Mouse (Mus musculus): ENCODE data around the gene Pdpk1.
A peak's percentile ranks its signal among the peaks of the same experiment; 100 is the strongest.
"Not testable (repeated sequence)": the region's sequence is repeated elsewhere in the genome, so short reads cannot be mapped to it uniquely, and the experiment has no call there.

The Pdpk1 gene

GRCm38 (mm10) chr17:24163176-24163962 lies 12.6 kb upstream of the Pdpk1 start, which contains the start of gene Amdhd2:
Gene Amdhd2, minus strand, starts transcription at chr17:24163766.
- peak; percentile 91 to 93 for DNase-seq (ENCODE audit: low spot score in 2 of 2)

DNA sequence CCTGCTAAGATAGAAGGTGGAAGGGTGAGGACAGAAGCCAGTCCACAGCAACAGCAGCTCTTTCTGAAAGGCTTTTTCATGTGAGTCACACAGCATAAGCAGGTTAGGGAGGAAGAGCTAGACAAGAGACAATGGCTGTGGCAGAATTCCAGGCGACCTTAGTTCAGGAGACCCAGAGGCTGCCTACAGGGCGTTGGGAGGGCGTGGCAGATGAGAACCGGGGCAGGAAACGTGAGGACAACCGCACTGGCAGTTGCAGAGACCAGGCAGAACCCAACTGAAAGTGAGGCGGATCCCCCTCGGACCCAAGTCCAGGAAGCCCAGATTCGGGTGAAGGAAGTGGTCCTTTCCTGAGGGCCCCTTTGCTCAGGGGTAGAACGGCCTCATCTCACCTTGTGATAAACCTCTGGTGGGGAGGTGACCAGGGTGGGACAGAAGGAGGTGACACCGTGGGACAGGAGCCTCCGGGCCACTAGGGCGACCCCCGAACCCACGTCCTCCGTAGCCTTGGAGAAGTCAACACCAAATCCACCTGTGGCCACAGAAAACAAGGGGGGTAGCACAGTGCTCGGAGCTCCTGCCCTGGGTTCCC lies 12.0 kb upstream of the Pdpk1 start:
- DNase-seq (ENCODE audit: low spot score in 2 of 2) = peak; percentile 16 to 35

- no peak for DNase-seq (ENCODE audit: low spot score in 2 of 2)
Measured at GRCm38 (mm10) chr17:24161466-24161865, 10.7 kb upstream of the Pdpk1 start.

DNA sequence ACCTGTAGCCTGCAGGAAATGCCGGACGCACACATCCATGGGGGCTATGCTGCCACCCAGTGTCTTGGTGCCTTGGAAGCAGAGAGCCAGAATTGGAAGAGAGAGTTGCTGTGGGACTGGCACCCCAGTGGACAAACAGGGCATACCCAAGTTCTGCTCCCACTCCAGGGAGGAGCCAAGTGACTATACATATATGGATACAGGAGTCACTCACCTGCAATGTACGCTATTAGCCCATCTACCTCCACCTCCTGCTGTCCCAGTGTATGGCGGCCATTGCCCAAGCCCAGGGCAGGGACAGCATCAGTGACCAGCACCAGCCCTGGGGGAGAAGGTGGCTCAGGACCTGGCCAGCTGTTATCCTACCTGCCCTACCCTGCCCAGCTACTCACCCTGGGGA lies 6.8 kb upstream of the Pdpk1 start:
- no peak for DNase-seq (ENCODE audit: low spot score in 2 of 2)

DNA sequence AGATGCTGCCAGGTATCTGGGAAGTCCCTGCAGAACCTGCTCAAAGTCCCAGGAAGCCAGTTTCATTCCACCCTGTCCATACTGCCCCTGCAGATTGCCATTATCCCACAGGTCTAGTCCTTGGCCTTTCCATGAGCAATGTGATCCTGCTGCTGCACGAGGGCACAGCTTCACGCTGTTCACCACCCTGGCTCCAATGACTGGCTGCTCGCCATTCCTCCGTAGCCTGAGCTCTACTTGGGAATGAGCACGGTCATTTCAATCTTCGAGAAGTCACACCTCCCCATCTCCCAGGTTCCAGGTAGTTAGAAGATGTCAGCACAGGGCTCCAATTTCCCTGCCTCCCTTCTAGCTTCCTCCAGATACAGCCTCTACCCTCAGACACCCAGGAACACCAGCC lies 6.4 kb upstream of the Pdpk1 start:
- no peak for DNase-seq (ENCODE audit: low spot score in 2 of 2)

DNA sequence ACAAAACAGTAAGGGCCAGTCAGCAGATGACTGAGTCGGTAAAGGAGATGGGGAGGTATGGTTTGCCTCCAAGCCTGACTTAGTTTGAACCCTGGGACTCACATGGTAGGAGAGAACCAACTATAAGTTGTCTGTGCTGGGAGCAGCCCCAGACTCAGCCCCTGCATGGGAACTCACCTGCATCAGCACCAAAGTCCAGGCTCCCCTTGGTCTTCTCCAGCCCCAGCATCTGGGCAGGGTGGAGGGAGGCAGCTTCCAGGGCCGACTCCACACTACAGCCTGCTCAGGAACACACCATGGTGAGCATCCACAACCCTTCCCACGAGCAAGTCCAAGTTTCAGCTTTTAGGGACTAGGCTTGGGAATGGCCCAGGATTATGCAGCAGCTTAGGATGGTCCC lies 5.7 kb upstream of the Pdpk1 start:
- no peak for DNase-seq (ENCODE audit: low spot score in 2 of 2)

- no peak for DNase-seq (ENCODE audit: low spot score in 2 of 2)
Measured at GRCm38 (mm10) chr17:24155742-24156141, 5.0 kb upstream of the Pdpk1 start.

GRCm38 (mm10) chr17:24154463-24154862 lies 3.7 kb upstream of the Pdpk1 start:
- DNase-seq (ENCODE audit: low spot score in 2 of 2) = no peak

- peak; percentile 77 to 84 for DNase-seq (ENCODE audit: low spot score in 2 of 2)
Measured at GRCm38 (mm10) chr17:24151890-24152563, 1.3 kb upstream of the Pdpk1 start.

DNA sequence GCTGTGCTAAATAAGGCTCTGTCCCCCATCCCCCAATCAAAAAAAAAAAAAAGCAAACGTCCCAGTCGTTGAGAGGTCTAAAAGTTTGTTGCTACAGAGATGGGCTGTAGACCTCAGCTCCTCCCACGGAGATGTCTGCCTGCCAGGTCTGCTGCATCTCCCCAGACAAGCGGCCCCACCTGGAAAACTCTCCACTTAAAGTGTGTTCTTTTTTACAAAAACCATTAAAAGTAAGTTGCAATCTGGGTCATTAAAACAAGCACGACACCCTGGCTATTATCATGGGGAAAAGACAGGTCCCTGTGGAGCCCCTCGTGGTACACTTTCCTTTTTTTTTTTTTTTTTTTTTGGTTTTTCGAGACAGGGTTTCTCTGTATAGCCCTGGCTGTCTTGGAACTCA lies 658 bp upstream of the Pdpk1 start:
- DNase-seq (ENCODE audit: low spot score in 2 of 2) = no peak

DNA sequence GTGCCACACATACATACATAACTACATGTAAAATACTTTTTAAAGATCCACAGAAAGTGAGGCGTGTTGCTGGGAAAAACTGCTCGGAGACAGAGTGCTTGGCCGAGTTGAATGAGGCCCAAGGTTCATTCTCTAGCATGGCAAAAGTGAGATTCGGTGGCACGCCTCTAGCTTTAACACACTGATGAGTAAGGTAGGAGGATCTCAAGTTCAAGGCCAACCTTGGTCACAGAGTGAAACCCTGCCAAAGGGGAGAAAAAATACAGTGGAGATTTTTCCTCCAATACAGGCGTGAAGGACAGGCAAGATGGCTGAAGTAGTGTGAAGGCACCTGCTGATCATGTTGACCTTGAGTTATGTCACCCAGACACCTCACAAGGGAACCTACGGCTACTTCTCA lies 1.3 kb downstream of the Pdpk1 start:
- no peak for DNase-seq (ENCODE audit: low spot score in 2 of 2)

DNA sequence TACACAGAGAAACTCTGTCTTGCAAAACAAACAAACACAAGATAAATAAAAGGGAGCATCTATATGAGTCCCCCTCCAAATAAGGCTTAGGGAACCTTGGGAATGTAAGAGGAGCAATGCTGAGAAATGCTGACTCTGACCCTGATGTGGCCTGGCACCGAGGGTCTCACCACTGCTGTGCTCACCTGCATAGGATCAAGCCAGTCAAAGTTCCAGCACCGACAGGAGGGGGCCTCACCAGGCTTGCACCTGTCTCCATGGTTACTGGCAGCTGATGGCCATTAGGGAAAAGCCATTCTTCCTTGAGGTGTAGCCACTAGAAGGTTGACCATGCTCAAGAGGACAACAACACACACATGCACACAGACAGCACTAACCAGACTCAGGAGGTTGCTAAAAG lies 7.8 kb downstream of the Pdpk1 start:
- no peak for DNase-seq (ENCODE audit: low spot score in 2 of 2)

- peak; percentile 97 for DNase-seq (ENCODE audit: low spot score in 2 of 2)
Measured at GRCm38 (mm10) chr17:24141425-24141920, 9.3 kb downstream of the Pdpk1 start.

DNA sequence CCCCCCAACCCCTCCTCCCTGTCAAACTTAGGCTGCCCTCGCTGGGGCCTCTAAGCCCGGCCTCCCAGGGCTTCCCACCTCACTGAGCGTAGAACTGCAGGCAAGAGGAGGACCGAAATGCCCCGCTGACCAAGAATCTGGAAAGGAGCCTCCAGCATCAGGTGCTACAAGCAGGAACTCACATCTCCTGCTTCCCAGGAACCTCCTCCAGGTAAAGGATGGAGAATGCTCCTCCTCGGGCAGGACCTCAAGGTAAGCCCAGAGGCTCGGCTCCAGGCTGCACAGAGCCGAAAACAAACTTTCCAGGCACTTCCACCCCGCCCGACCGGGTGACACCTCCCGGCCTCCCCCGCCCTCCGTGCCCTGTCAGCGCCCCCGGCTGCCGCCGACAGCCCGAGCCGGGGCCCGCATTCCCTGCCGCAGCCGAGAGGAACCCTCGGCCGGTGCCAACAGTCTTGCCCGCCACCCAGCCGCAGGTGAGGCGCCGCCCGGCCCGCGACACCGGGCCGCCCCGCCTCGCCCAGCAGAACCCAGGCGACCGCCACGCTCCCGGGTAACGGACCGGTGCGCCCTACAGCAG lies 9.8 kb downstream of the Pdpk1 start:
- peak in 1 of 2 experiments; percentile 30 for DNase-seq (ENCODE audit: low spot score in 2 of 2)

- no peak for DNase-seq (ENCODE audit: low spot score in 2 of 2)
Measured at GRCm38 (mm10) chr17:24139968-24140367, 10.8 kb downstream of the Pdpk1 start.

- peak in 1 of 2 experiments; percentile 10 for DNase-seq (ENCODE audit: low spot score in 2 of 2)
Measured at GRCm38 (mm10) chr17:24139256-24139655, 11.5 kb downstream of the Pdpk1 start.

GRCm38 (mm10) chr17:24137226-24137880 lies 13.4 kb downstream of the Pdpk1 start:
- no peak for DNase-seq (ENCODE audit: low spot score in 2 of 2)

- no peak for DNase-seq (ENCODE audit: low spot score in 2 of 2)
Measured at GRCm38 (mm10) chr17:24134062-24134461, 16.7 kb downstream of the Pdpk1 start.

- not testable (repeated sequence) for DNase-seq (ENCODE audit: low spot score in 2 of 2)
Measured at GRCm38 (mm10) chr17:24132919-24133318, 17.8 kb downstream of the Pdpk1 start.

DNA sequence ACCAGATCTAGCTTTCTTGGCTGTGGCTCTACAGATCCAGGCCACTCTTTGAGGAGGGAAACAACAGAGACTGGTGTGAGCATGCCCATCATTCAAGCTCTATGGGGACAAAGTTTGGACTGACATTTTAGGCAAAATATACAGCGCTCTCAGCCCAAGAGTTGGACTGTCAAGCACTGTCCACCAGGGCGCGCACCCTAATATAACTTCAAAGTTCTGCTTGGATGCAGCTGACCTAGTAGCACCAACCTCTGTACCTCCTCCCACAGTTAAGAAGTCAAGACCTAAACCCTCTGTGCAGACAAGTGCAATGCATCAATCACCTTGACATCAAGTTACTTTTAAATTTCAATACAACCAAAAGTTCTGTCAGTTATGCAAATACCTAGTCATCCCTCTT lies 19.2 kb downstream of the Pdpk1 start:
- DNase-seq (ENCODE audit: low spot score in 2 of 2) = no peak

GRCm38 (mm10) chr17:24129246-24129645 lies 21.5 kb downstream of the Pdpk1 start:
- DNase-seq (ENCODE audit: low spot score in 2 of 2) = not testable (repeated sequence)

DNA sequence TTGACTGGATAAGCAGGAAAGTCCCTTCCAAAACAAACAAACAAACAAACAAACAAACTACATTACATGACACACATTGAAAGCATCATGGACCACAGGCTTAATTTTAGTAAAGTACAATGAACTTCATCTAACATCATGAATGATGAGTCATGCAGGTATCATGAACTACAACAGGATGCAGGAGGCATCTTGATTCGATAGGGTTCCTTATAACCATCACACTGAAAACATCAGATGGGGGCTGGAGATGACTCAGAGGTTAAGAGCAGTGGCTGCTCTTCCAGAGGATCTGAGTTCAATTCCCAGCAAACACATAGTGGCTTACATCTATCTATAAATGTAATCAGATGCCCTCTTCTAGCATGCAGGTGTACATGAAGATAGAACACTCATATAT lies 23.1 kb downstream of the Pdpk1 start:
- DNase-seq (ENCODE audit: low spot score in 2 of 2) = no peak
